Mouse (Mus musculus) stomach, embryonic 15.5 days (tissue): Measurements from ENCODE around the gene Slx4ip. TPM values are rescaled to one million over a fixed set of nuclear protein-coding genes. Genes with fewer than 3 reads are reported as not detected.
A peak's percentile ranks its signal among the peaks of the same experiment; 100 is the strongest.

Experiments
- ATAC-seq: fragments of 200-750 bp; cut with Nextera tagmentation; 2 replicates; pipeline ENCODE4 v1.8.0; 2017; ENCODE audit warnings: low read depth, moderate number of reproducible peaks, moderate TSS enrichment; ENCODE audit not compliant: insufficient read depth, low FRiP score
- H3K27ac ChIP-seq: fragments of 300-500 bp; sonication (generic); 2 replicates; pipeline ENCODE4 v1.5.1; 2015; ENCODE audit warnings: mild to moderate bottlenecking, inconsistent platforms
- H3K27me3 ChIP-seq: fragments of 300-500 bp; sonication (generic); replicated peaks from 2 replicates; pipeline ENCODE4 v1.6.1; 2015; ENCODE audit warnings: inconsistent platforms
- H3K36me3 ChIP-seq: fragments of 300-500 bp; sonication (generic); 2 replicates; pipeline ENCODE4 v1.6.1; 2015; ENCODE audit warnings: inconsistent platforms
- H3K4me1 ChIP-seq: fragments of 300-500 bp; sonication (generic); 2 replicates; pipeline ENCODE4 v1.6.1; 2015; ENCODE audit warnings: inconsistent platforms
- H3K4me2 ChIP-seq: fragments of 300-500 bp; sonication (generic); 2 replicates; pipeline ENCODE4 v1.6.1; 2015; ENCODE audit warnings: mild to moderate bottlenecking, inconsistent platforms
- H3K4me3 ChIP-seq: fragments of 300-500 bp; sonication (generic); replicated peaks from 2 replicates; pipeline ENCODE4 v1.5.1; 2015; ENCODE audit warnings: inconsistent platforms
- H3K9ac ChIP-seq: fragments of 300-500 bp; sonication (generic); 2 replicates; pipeline ENCODE4 v1.6.1; 2015; ENCODE audit warnings: inconsistent platforms
- H3K9me3 ChIP-seq: fragments of 300-500 bp; sonication (generic); 2 replicates; pipeline ENCODE4 v1.6.1; 2016; ENCODE audit warnings: inconsistent platforms
- WGBS: fragments of 180-500 bp; shearing (Covaris S2); methylation state at CpG from one replicate; pipeline ENCODE4 v1.1.7; 2015; 5-methylcytosine and 5-hydroxymethylcytosine counted together
- polyA plus RNA-seq: library from polyadenylated mRNA; unstranded; fragments of >200 nt; fragmentation: Nextera tagmentation; extraction: Ambion mirVana; gene quantifications from 2 replicates; pipeline ENCODE4 v1.2.1, GENCODE M21; 2015

Gene Slx4ip
- polyA plus RNA-seq, 1 experiment from 2014 or later: 6.6 TPM

DNA sequence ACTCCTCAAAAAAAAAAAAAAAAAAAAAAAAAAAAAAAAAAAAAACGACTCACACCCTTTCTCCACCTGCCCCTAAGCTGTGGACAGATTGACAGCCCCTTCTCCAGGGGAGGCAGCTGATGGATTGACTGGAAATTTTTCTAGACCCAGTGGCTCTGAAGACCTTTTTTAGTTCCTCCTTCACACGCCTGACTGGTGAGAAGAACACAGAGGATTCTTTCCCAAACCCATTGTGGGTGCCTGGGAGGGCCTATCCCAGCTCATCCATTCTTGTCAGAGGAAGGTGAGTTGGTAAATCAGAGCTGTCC lies 183.2 kb downstream of the Slx4ip start:
- no peak overlapping the region for H3K27ac ChIP-seq
- WGBS: 30% methylated on average over 2 of the region's 2 CpGs
- no peaks in the 10 kb centered on the region for H3K36me3 ChIP-seq
- no peaks in the 10 kb centered on the region for H3K9me3 ChIP-seq
- H3K9ac ChIP-seq: no peak overlapping the region
- ATAC-seq: no peak
- no peaks in the 10 kb centered on the region for H3K27me3 ChIP-seq
- no peaks in the 10 kb centered on the region for H3K4me1 ChIP-seq
- H3K4me3 ChIP-seq: no peak overlapping the region
- H3K4me2 ChIP-seq: no peak overlapping the region

GRCm38 (mm10) chr2:137078771-137079170 lies 187.8 kb downstream of the Slx4ip start:
- Histone ChIP-seq H3K4me2 (no peak overlapping the region), H3K27me3 (no peaks in the 10 kb centered on the region), H3K36me3 (peaks cover 12% of the 10 kb centered on the region), H3K4me3 (no peak overlapping the region), H3K27ac (no peak overlapping the region), H3K9me3 (no peaks in the 10 kb centered on the region), H3K4me1 (peaks cover 11% of the 10 kb centered on the region), H3K9ac (no peak overlapping the region)
- ATAC-seq: no peak
- WGBS: 66% methylated on average over 4 of the region's 4 CpGs

DNA sequence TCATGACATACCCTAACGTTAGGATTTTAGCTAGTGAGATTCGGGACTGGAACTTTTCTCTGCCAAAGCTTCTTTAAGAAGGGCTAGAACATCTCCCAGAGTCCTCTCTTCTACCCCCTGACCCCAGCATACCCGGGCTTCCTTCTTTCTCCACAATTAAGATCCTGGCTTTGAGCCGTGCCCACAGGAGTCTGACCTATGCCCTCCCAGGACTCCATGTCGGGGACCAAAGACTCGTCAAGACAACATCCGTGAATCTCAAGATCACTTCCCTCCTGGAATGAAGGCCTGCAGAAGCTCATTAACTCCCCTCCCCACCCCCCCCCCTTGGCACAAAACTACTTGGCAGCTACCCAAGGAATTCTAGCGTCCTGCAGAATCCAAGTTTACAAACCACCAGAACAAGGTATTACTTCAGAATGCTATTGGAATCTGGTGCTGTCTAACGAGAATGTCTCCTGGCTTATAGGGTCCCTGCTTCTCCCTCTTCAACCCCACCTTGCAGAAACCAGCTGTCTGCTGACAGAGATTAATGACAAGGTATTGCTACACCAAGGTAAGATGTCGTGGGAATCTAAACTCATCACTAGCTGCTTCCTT lies 188.8 kb downstream of the Slx4ip start:
- Histone ChIP-seq H3K9me3 (no peaks in the 10 kb centered on the region), H3K36me3 (peaks cover 23% of the 10 kb centered on the region), H3K4me3 (no peak overlapping the region), H3K4me2 (no peak overlapping the region), H3K9ac (no peak overlapping the region), H3K4me1 (peaks cover 11% of the 10 kb centered on the region), H3K27ac (no peak overlapping the region), H3K27me3 (no peaks in the 10 kb centered on the region)
- 32% methylated on average over 10 of the region's 10 CpGs for WGBS
- peak; percentile 28; the same call in 1 of the 2 replicates for ATAC-seq

DNA sequence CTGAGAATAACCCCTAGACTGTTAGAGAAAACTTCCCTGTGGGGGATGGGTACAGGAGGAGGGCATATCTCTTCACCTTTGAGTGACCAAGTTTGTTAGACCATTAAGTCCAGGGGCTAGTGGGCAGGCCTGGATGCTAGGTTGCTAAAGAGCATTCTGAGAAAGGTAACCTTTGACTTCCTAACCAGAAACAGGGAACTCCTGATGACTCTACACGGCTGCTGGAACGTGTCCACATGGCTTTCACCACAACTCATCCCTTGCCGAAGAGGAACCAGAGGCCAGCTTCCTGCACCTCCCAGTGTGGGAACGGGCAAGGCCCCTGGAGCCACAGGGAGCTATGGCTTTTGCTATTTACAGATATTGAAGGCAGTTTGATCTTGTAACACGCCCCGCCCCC lies 189.4 kb downstream of the Slx4ip start:
- no peak overlapping the region for H3K4me2 ChIP-seq
- no peak overlapping the region for H3K9ac ChIP-seq
- no peak overlapping the region for H3K4me3 ChIP-seq
- H3K36me3 ChIP-seq: peaks cover 26% of the 10 kb centered on the region
- H3K4me1 ChIP-seq: peaks cover 11% of the 10 kb centered on the region
- no peaks in the 10 kb centered on the region for H3K9me3 ChIP-seq
- H3K27me3 ChIP-seq: no peaks in the 10 kb centered on the region
- WGBS: 72% methylated on average over 6 of the region's 6 CpGs
- no peak for ATAC-seq
- no peak overlapping the region for H3K27ac ChIP-seq

DNA sequence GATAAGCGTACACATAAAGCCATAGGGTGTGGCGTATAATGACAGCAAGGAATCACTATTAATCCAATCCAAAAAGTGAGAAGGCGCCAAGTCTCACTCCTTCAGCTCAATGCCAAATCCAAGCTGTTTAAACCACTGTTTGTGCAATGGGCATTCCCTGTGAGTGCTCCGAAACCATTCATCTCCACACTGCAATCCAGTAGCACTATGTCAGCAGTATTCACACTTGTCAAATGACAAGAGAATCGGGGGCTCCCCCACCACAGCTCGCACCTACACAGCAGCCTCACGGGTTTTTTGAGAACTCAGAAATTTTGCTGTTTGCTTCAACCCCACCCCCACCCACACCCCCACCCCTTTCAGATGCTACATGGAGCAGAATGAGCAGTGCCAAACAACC lies 190.0 kb downstream of the Slx4ip start:
- H3K9ac ChIP-seq: no peak overlapping the region
- 85% methylated on average over 7 of the region's 7 CpGs for WGBS
- ATAC-seq: no peak; the same call in 1 of the 2 replicates
- H3K27me3 ChIP-seq: no peaks in the 10 kb centered on the region
- peaks cover 26% of the 10 kb centered on the region for H3K36me3 ChIP-seq
- H3K4me3 ChIP-seq: no peak overlapping the region
- H3K27ac ChIP-seq: no peak overlapping the region
- H3K9me3 ChIP-seq: no peaks in the 10 kb centered on the region
- H3K4me1 ChIP-seq: peaks cover 11% of the 10 kb centered on the region
- H3K4me2 ChIP-seq: no peak overlapping the region

GRCm38 (mm10) chr2:137082896-137083620 lies 192.0 kb downstream of the Slx4ip start:
- ATAC-seq: no peak
- no peak overlapping the region for H3K27ac ChIP-seq
- H3K4me2 ChIP-seq: no peak overlapping the region
- H3K9me3 ChIP-seq: no peaks in the 10 kb centered on the region
- no peak overlapping the region for H3K4me3 ChIP-seq
- H3K4me1 ChIP-seq: peaks cover 11% of the 10 kb centered on the region
- no peak overlapping the region for H3K9ac ChIP-seq
- peaks cover 26% of the 10 kb centered on the region for H3K36me3 ChIP-seq
- H3K27me3 ChIP-seq: no peaks in the 10 kb centered on the region
- 85% methylated on average over 24 of the region's 24 CpGs for WGBS

DNA sequence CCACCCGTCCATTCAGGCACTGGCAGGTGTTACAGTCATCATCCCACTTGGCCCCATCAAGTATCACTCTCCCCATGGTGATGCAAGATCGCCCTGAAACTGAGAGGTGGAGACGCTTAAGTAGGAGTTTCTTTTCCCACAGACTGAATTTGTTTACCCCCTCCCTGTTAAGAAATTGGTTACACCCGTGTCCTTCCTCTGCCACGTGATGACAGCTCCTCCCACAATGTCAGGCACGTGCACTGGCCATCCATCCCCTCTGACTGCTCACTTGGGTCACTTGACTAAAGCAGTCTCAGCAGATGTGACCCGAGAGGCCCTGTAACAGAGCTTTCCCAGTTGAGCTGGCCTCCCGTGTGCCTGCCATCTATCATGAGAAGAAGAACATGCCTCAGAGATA lies 194.2 kb downstream of the Slx4ip start:
- ATAC-seq: 0 out of 2 replicates have a peak, but pooled peaks have one; percentile 40
- H3K27ac ChIP-seq: no peak overlapping the region
- no peak overlapping the region for H3K4me3 ChIP-seq
- no peaks in the 10 kb centered on the region for H3K9me3 ChIP-seq
- H3K9ac ChIP-seq: no peak overlapping the region
- H3K27me3 ChIP-seq: no peaks in the 10 kb centered on the region
- peaks cover 26% of the 10 kb centered on the region for H3K36me3 ChIP-seq
- WGBS: 63% methylated on average over 8 of the region's 8 CpGs
- H3K4me2 ChIP-seq: no peak overlapping the region
- peaks cover 5% of the 10 kb centered on the region for H3K4me1 ChIP-seq

GRCm38 (mm10) chr2:137086621-137087395 lies 195.8 kb downstream of the Slx4ip start:
- H3K9me3 ChIP-seq: no peaks in the 10 kb centered on the region
- ATAC-seq: no peak
- no peaks in the 10 kb centered on the region for H3K27me3 ChIP-seq
- no peaks in the 10 kb centered on the region for H3K4me1 ChIP-seq
- H3K4me3 ChIP-seq: no peak overlapping the region
- H3K27ac ChIP-seq: no peak overlapping the region
- H3K36me3 ChIP-seq: peaks cover 39% of the 10 kb centered on the region
- no peak overlapping the region for H3K9ac ChIP-seq
- no peak overlapping the region for H3K4me2 ChIP-seq
- 90% methylated on average over 14 of the region's 14 CpGs for WGBS

GRCm38 (mm10) chr2:137087705-137088104 lies 196.7 kb downstream of the Slx4ip start:
- Histone ChIP-seq H3K4me2 (no peak overlapping the region), H3K4me3 (no peak overlapping the region), H3K36me3 (peaks cover 41% of the 10 kb centered on the region), H3K27ac (no peak overlapping the region), H3K9me3 (no peaks in the 10 kb centered on the region), H3K4me1 (no peaks in the 10 kb centered on the region), H3K27me3 (no peaks in the 10 kb centered on the region), H3K9ac (no peak overlapping the region)
- no peak for ATAC-seq
- 64% methylated on average over 6 of the region's 6 CpGs for WGBS

GRCm38 (mm10) chr2:137091766-137092522 lies 200.9 kb downstream of the Slx4ip start:
- Histone ChIP-seq H3K4me3 (no peak overlapping the region), H3K27ac (no peak overlapping the region), H3K9me3 (no peaks in the 10 kb centered on the region), H3K27me3 (no peaks in the 10 kb centered on the region), H3K9ac (no peak overlapping the region), H3K4me2 (no peak overlapping the region), H3K4me1 (no peaks in the 10 kb centered on the region), H3K36me3 (peaks cover 33% of the 10 kb centered on the region)
- peak; percentile 27; the same call in 1 of the 2 replicates for ATAC-seq
- WGBS: 61% methylated on average over 11 of the region's 11 CpGs

GRCm38 (mm10) chr2:137092523-137093297 lies 201.7 kb downstream of the Slx4ip start:
- H3K36me3 ChIP-seq: peaks cover 33% of the 10 kb centered on the region
- H3K27ac ChIP-seq: no peak overlapping the region
- no peak overlapping the region for H3K4me2 ChIP-seq
- no peak overlapping the region for H3K4me3 ChIP-seq
- H3K9ac ChIP-seq: no peak overlapping the region
- WGBS: 58% methylated on average over 10 of the region's 10 CpGs
- H3K9me3 ChIP-seq: no peaks in the 10 kb centered on the region
- H3K4me1 ChIP-seq: no peaks in the 10 kb centered on the region
- ATAC-seq: no peak
- H3K27me3 ChIP-seq: no peaks in the 10 kb centered on the region
